Mouse (Mus musculus) bone marrow macrophage, adult 2 months (primary cell): ENCODE data around the gene Timd2.
"Not testable (repeated sequence)": the region's sequence is repeated elsewhere in the genome, so short reads cannot be mapped to it uniquely, and the experiment has no call there.

Experiments
- CTCF ChIP-seq: IDR thresholded peaks from 2 replicates; pipeline ENCODE4 v1.5.1; 2012; ENCODE audit warnings: low read depth, mild to moderate bottlenecking, low read length, moderate library complexity
- POLR2A ChIP-seq: IDR thresholded peaks from 2 replicates; pipeline ENCODE4 v1.6.1; 2012; ENCODE audit warnings: mild to moderate bottlenecking, low read depth, low read length, borderline replicate concordance

GRCm38 (mm10) chr11:46735076-46735475 is 28.2 kb upstream of the Timd2 start, which contains the start of gene Havcr1:
- TF ChIP-seq CTCF, POLR2A: not testable (repeated sequence)
